Mouse (Mus musculus) adrenal gland, postnatal 10 days (tissue): ENCODE data around the gene Rexo4. TPM values are rescaled to one million over a fixed set of nuclear protein-coding genes. Genes with fewer than 3 reads are reported as not detected.
A peak's percentile ranks its signal among the peaks of the same experiment; 100 is the strongest.

ENCODE experiments used
- DNase-seq: peaks from one replicate; pipeline ENCODE4 v3.0.0; 2021; ENCODE audit warnings: mixed read lengths
- total RNA-seq, 2 experiments: library from RNA; stranded (reverse); gene quantifications; 2 replicates each; pipeline ENCODE4 v1.2.3; 2021

The Rexo4 gene
- total RNA-seq, 2 experiments from 2014 or later, result 28.6 to 31.0 TPM

GRCm38 (mm10) chr2:26950411-26950810, 13.8 kb downstream of the Rexo4 start:
- DNase-seq, result no peak

GRCm38 (mm10) chr2:26943253-26943652, 20.9 kb downstream of the Rexo4 start:
- no peak for DNase-seq

DNA sequence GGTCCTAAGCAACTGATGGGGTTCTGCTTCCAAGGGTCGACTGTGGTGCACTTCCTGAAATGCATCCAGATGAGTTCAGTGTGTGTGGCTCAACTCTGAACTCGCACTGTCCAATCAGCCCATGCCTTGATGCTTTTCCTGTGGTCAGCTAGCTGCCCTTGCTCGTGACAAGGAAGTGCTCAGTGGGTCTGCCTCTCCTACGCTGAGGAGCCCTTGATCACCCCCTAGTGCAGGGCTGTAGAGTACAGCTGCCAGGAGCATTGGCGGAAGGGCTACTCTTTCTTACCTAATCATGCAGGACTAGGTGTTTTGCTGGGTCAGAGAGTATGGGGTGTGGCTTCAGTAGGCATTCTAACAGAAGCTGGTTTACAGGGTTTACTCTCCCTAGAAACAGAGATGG, 22.6 kb downstream of the Rexo4 start:
- DNase-seq, result no peak

DNA sequence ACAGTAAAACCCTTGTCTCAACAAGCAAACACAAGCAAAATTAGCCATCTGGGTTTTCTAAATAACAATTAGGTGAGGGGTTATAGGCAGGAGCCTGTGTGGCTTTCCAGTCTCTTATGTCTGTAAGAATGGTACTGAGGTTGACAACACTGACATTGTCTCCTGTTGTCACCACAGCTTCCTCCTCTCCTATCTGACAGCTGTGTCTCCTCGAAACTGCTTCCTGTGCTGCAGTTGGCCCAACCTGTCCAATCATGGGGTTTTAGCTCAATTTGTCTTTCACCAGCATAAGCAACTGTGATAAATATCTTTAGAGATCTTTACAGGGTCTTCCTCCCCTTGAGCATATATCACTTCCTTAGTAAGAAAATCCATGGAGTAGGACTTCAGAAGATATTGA, 27.8 kb downstream of the Rexo4 start:
- DNase-seq, result no peak

- DNase-seq, result no peak
These were observed 28.9 kb downstream of the Rexo4 start for GRCm38 (mm10) chr2:26935286-26935685.

DNA sequence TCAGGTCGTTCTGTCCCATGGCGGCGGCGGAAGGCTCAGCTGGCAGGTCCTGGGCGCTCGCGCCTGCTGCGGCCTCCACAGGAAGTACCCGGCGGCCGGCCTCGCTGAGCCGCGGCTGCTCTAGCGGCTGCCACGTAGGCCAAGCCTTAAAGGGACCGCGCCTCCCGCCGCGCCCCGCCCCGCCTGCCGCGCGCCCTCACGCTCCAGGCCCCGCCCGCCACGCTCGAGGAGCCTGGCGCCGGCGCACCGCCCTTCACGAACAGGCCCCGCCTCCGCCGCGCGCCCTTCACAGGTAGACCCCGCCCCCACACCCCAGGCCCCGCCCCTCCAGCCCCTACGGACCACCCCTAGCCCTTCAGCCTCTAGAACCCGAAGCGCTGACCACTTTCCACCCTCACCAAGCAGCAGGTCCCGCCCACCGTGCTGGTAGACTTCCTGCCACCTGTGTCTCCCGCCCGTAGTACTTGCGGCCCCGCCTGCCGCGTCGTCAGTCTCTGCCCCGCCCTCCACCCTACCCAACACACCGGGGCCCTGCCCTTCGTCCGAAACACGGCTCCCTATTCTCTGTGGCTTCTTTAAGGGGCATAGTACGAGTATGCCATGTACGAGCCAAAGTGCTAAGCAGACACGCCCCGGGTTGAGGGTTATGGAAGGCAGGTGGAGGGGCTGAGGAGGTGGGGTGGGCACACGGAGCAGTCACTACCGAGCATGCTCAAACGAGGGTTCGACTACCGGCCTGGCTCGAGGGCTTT, 30.7 kb downstream of the Rexo4 start, which contains the start of the genes Surf4 and Stkld1:
Surf4 (minus strand) TSS at position 625 of the 752 bp plus-strand sequence.
Stkld1 (plus strand) TSS at position 744 of the 752 bp plus-strand sequence.
- DNase-seq, result peak; percentile 97

DNA sequence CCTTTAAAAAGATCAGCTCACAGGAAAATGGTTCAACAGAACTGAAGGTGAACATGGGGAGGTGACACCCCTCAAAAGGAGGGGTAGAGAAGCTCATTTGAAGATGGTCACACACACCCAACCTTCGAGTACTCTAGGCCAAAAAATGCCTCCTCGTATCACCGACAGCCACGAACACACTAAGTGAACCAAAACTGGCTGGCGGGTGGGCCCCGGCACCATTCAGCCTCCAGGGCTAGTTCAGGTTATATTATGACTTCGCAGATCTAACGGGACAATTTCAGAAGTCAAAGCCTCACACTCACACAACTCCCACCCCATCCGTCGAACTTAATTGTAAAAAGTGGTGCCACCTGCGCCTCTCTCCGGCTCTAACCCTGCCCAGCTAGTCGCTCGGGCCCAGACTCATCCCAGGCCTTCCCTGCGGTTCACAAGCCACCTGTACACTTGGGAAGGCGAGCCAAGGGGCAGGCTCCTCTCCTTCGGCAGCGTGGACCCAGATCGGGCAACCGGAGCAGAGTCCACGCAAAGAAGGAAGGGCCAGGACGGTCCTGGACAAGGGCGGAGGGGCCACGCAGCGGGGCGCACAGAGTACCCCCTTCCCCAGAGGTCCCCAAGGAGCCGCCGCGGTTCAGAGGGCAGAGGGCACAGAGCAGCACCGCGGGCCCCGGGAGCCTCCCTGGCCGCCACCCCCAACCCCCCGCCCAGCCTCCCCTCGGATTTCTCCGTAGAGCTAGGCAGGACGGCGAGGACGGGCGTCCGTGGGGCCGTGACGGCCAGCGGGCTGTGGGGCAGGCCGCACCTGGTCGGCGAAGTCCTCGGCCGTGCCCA, 31.5 kb downstream of the Rexo4 start:
- DNase-seq, result peak; percentile 58

DNA sequence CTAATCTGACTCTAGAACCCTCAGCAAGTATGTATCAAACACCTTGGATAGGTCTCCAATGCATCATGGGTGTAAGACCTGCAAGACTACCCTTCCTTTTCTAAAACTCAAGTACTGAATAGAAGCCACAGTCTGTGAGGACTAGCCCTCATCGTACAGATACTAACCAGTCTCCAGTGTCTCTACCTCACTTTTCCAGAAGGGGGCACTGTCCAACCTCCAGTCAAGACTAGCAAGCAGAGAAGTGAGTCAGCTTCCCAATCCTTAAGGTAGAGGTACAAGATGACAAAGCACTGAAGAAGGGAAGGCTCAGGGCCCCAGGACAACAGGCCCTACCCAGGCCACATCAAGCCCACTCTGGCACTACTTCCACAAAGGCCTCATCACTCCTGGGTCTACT, 33.8 kb downstream of the Rexo4 start:
- peak; percentile 77 for DNase-seq

DNA sequence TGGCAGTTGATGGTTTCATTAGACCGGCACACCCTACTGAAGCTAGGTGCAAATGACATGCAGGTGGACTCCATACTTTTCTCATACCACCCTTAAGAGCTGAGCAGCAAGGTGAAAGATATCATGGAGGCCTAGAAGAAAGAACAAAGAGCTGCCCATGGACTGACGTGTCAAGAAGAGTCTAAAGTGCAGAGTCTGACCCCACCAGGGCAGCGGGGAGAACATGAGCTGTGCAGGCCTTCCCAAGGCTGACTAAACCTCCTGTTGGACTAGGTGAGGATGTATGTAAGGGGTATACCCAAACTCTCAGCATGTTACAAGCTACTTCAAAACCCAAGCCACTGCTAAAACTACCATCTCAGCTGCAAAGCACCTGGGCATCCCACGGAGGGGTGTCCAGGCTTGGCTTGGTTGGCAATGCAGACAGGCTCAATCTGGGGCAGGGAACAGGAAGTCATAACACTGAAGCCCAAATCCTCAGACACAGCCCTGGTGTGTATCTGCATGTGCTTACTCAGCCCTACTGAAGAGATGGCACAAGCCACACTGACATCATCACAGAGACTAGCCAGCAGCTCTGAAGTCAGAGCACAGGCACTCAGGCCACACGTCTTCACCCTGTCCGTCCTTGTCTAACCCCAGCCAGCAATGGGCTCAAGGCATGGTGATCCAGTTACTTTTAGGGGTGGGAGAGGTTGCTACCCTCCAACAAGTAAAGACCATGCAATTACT, 36.3 kb downstream of the Rexo4 start:
- no peak for DNase-seq

GRCm38 (mm10) chr2:26921784-26922183, 42.4 kb downstream of the Rexo4 start:
- peak; percentile 79 for DNase-seq

- no peak for DNase-seq
These were observed 43.9 kb downstream of the Rexo4 start for GRCm38 (mm10) chr2:26920190-26920855.

DNA sequence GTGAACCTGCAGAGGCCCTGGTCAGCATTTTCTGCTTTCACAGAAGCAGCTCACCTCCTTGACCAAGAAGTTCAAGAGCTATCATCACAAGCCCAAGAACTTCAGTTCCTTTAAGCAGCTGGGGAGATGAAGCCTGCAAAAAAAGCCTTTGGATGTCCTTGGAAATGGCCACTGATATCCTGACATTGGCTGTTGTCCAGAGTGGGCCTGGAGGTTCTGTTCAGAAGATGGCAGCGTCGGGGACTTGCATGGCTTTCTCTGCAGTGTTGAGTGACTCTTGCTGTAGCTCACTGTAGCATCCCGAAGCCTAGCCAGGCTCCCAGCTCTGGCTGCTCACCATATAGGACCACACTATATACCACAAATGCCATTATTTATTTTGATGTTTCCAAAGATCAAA, 44.5 kb downstream of the Rexo4 start:
- DNase-seq, result no peak

GRCm38 (mm10) chr2:26916738-26917137, 47.4 kb downstream of the Rexo4 start:
- DNase-seq, result no peak

DNA sequence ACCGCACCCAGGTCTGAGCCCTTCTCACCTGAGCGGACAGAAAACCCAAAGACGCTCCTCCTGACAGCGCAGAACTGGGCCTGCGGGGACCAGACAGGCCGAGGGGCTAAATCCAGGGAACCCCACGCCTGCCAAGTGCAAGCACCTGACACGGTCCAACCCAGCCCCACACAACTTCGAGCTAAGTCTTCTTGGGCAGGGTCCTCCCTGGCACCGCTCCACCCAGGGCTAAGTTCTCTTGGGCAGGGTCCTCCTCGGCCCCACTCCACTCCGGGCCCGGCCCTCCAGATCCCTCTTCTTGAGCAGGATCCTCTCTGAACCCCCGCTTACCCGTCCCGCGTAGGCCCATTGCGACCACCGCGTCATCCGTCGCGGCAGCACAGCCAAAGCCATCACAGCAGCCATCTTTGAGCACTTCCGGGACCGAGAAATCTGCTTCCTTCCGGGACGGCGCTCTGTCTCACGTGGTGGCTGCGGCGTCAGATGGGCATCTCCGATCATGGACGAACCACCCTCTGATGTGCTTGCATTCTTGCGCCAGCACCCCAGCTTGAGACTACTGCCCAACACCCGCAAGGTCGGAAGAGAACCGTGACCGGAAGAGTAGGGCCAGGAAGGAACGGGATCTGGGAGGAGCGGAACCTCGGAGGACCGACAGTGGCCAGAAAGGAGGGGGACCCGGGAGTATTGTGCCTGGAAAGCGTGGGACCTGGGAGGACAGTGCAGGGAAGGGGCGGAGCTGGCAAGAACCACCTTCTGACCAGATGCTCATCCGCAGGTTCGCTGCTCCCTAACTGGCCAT, 48.1 kb downstream of the Rexo4 start, which contains the start of the genes Surf2 and Surf1:
Surf2 (plus strand) TSS at position 441 of the 802 bp plus-strand sequence.
Surf1 (minus strand) TSS at position 604 of the 802 bp plus-strand sequence.
- DNase-seq, result peak; percentile 85

DNA sequence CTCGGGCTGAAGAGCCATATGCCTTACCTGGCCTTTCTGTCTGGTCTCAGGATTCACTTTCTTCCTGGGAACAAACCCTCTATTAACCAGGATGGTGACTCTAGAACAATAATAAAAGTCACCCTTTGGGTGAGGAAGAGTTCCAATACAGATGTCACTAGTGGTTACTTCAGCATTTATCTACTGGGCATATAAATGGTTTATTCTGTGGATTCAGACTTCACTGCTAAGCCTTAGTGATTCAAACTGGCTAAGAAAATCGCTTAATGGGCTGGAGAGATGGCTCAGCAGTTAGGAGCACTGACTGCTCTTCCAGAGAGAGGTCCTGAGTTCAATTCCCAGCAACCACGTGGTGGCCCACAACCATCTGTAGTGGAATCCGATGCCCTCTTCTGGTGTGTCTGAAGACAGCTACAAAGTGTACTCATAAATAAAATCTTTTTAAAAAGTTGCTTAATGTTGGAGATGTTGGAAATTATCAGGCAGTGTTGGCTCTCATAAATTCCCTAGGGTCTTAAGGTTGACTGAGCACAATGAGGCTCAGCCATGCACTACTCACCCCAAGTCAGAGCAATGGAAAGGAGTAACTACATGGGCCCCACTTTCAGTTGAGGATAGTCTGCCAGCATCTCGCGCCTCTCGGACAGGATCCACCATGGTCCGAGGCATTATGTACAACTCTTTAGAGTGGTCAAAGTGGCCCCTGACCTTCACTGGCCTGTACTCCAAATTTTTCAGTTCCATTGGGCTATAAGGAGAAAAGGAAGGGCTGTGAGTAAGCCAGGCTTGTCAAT, 49.8 kb downstream of the Rexo4 start:
- no peak for DNase-seq

GRCm38 (mm10) chr2:26913416-26914147, 50.6 kb downstream of the Rexo4 start:
- no peak for DNase-seq

- no peak for DNase-seq
These were observed 51.9 kb downstream of the Rexo4 start for GRCm38 (mm10) chr2:26912253-26912770.

GRCm38 (mm10) chr2:26910994-26911765, 53.0 kb downstream of the Rexo4 start:
- peak; percentile 68 for DNase-seq
